Mouse (Mus musculus) G1E (cell line): Measurements from ENCODE around the gene Olfr1245. TPM values are rescaled to one million over a fixed set of nuclear protein-coding genes. Genes with fewer than 3 reads are reported as not detected.

Experiments
- ATAC-seq: 2 replicates; pipeline ENCODE4 v1.8.0; 2016; ENCODE audit warnings: mild to moderate bottlenecking; ENCODE audit not compliant: insufficient number of reproducible peaks, poor library complexity, low FRiP score, severe bottlenecking; ENCODE audit errors: extremely low read depth
- DNase-seq: peaks from one replicate; pipeline ENCODE4 v3.0.0; 2012; ENCODE audit warnings: low spot score
- H3K27me3 ChIP-seq: 2 replicates; pipeline ENCODE4 v1.6.1; 2012; ENCODE audit warnings: mild to moderate bottlenecking, low read length, inconsistent platforms; ENCODE audit not compliant: insufficient read depth
- H3K36me3 ChIP-seq: replicated peaks from 2 replicates; pipeline ENCODE3; 2012; ENCODE audit warnings: mild to moderate bottlenecking, inconsistent platforms
- H3K4me1 ChIP-seq: 2 replicates; pipeline ENCODE4 v1.6.1; 2012; ENCODE audit warnings: low read depth, low read length, inconsistent platforms, mixed read lengths; ENCODE audit not compliant: insufficient read depth
- H3K4me3 ChIP-seq: 2 replicates; pipeline ENCODE4 v1.5.1; 2012; ENCODE audit warnings: low read depth, mild to moderate bottlenecking, inconsistent platforms, low read length, moderate library complexity, mixed read lengths
- H3K9me3 ChIP-seq: replicated peaks from 2 replicates; pipeline ENCODE4 v1.6.1; 2012; ENCODE audit warnings: inconsistent platforms
- CTCF ChIP-seq: IDR thresholded peaks from 2 replicates; pipeline ENCODE4 v1.5.1; 2012; ENCODE audit warnings: low read depth, low read length, inconsistent platforms, mixed read lengths
- GATA1 ChIP-seq: IDR thresholded peaks from 2 replicates; pipeline ENCODE4 v1.6.1; 2012; ENCODE audit warnings: borderline replicate concordance, low read length, inconsistent platforms, mixed read lengths
- GATA2 ChIP-seq: IDR thresholded peaks from 2 replicates; pipeline ENCODE4 v1.6.1; 2012; ENCODE audit warnings: low read depth, low read length, inconsistent platforms, borderline replicate concordance
- POLR2AphosphoS5 ChIP-seq: IDR thresholded peaks from 2 replicates; pipeline ENCODE4 v1.6.1; 2012; ENCODE audit warnings: low read depth, low read length, inconsistent platforms; ENCODE audit not compliant: insufficient replicate concordance
- TAL1 ChIP-seq: conservative IDR thresholded peaks from 2 replicates; pipeline ENCODE4 v1.6.1; 2012; ENCODE audit warnings: low read depth, low read length, inconsistent platforms, mixed read lengths
- polyA plus RNA-seq: library from polyadenylated mRNA; stranded (reverse); fragments of >175 nt; gene quantifications from 2 replicates; pipeline ENCODE4 v1.2.3, GENCODE M21; 2012
- total RNA-seq, 2 experiments: library from RNA; stranded (forward) in 1 of 2; stranded (reverse) in 1 of 2; fragments of 200-1000 nt in 1 of 2; fragments of >200 nt in 1 of 2; fragmentation: Nextera tagmentation in 1 of 2; gene quantifications; 2 replicates each; pipeline ENCODE4 v1.2.3; 2014 to 2017

Gene Olfr1245
- total and polyA plus RNA-seq, 3 experiments: not detected

GRCm38 (mm10) chr2:89531387-89531786 is 46.9 kb downstream of the Olfr1245 start, which contains the start of gene Olfr1243:
Gene Olfr1243, minus strand, starts transcription at chr2:89531487.
- Histone ChIP-seq H3K9me3 (0 out of 2 replicates have a peak, but pooled peaks cover 5% of the 10 kb centered on the region), H3K27me3 (no peaks in the 10 kb centered on the region), H3K4me1 (no peaks in the 10 kb centered on the region), H3K36me3 (no peaks in the 10 kb centered on the region), H3K4me3 (no peak within 1 kb of the TSS)
- no peak for ATAC-seq
- DNase-seq: no peak
- TF ChIP-seq TAL1 (no peak), GATA1 (no peak), GATA2 (no peak), CTCF (no peak), POLR2AphosphoS5 (no peak)

Other genes with a start within 250 kb of the Olfr1245 start
- gene Olfr1232, start 248.8 kb downstream of the Olfr1245 start, total RNA-seq (2014; fragmentation: Nextera tagmentation): not detected in 2 replicates
- gene Olfr1232, start 248.8 kb downstream of the Olfr1245 start, total RNA-seq (2017): not detected in 2 replicates
- not detected in 2 replicates for gene Olfr1232, start 248.8 kb downstream of the Olfr1245 start, polyA plus RNA-seq
- gene Olfr1233, start 236.0 kb downstream of the Olfr1245 start, total RNA-seq (2014; fragmentation: Nextera tagmentation): not detected in 2 replicates
- gene Olfr1233, start 236.0 kb downstream of the Olfr1245 start, total RNA-seq (2017): under 0.01 and 0.16 TPM in 2 replicates
- not detected in 2 replicates for gene Olfr1233, start 236.0 kb downstream of the Olfr1245 start, polyA plus RNA-seq
- not detected in 2 replicates for gene Olfr1234, start 213.6 kb downstream of the Olfr1245 start, total RNA-seq (2014; fragmentation: Nextera tagmentation)
- 0.06 and 0.22 TPM in 2 replicates for gene Olfr1234, start 213.6 kb downstream of the Olfr1245 start, total RNA-seq (2017)
- not detected in 2 replicates for gene Olfr1234, start 213.6 kb downstream of the Olfr1245 start, polyA plus RNA-seq
- not detected in 2 replicates for gene Olfr1238, start 168.8 kb downstream of the Olfr1245 start, total RNA-seq (2014; fragmentation: Nextera tagmentation)
- 0.11 and 0.12 TPM in 2 replicates for gene Olfr1238, start 168.8 kb downstream of the Olfr1245 start, total RNA-seq (2017)
- not detected in 2 replicates for gene Olfr1238, start 168.8 kb downstream of the Olfr1245 start, polyA plus RNA-seq
- gene Olfr1239, start 158.0 kb downstream of the Olfr1245 start, total RNA-seq (2014; fragmentation: Nextera tagmentation): not detected in 2 replicates
- gene Olfr1239, start 158.0 kb downstream of the Olfr1245 start, total RNA-seq (2017): 0.16 and 0.23 TPM in 2 replicates
- not detected in 2 replicates for gene Olfr1239, start 158.0 kb downstream of the Olfr1245 start, polyA plus RNA-seq
- not detected in 2 replicates for gene Olfr1240, start 135.4 kb downstream of the Olfr1245 start, total RNA-seq (2014; fragmentation: Nextera tagmentation)
- 0.05 and 0.23 TPM in 2 replicates for gene Olfr1240, start 135.4 kb downstream of the Olfr1245 start, total RNA-seq (2017)
- gene Olfr1240, start 135.4 kb downstream of the Olfr1245 start, polyA plus RNA-seq: not detected in 2 replicates
- not detected in 2 replicates for gene Olfr1241, start 91.3 kb downstream of the Olfr1245 start, total RNA-seq (2014; fragmentation: Nextera tagmentation)
- gene Olfr1241, start 91.3 kb downstream of the Olfr1245 start, total RNA-seq (2017): 0.06 TPM in 1 of 2 replicates, not detected in the other
- not detected in 2 replicates for gene Olfr1241, start 91.3 kb downstream of the Olfr1245 start, polyA plus RNA-seq
- gene Olfr1242, start 80.1 kb downstream of the Olfr1245 start, total RNA-seq (2014; fragmentation: Nextera tagmentation): not detected in 2 replicates
- not detected in 2 replicates for gene Olfr1242, start 80.1 kb downstream of the Olfr1245 start, total RNA-seq (2017)
- not detected in 2 replicates for gene Olfr1242, start 80.1 kb downstream of the Olfr1245 start, polyA plus RNA-seq
- gene Olfr1243, start 47.0 kb downstream of the Olfr1245 start, total RNA-seq (2014; fragmentation: Nextera tagmentation): not detected in 2 replicates
- 0.23 and 0.38 TPM in 2 replicates for gene Olfr1243, start 47.0 kb downstream of the Olfr1245 start, total RNA-seq (2017)
- not detected in 2 replicates for gene Olfr1243, start 47.0 kb downstream of the Olfr1245 start, polyA plus RNA-seq
- gene Olfr1246, start 14.7 kb upstream of the Olfr1245 start, total RNA-seq (2014; fragmentation: Nextera tagmentation): not detected in 2 replicates
- under 0.01 and 0.05 TPM in 2 replicates for gene Olfr1246, start 14.7 kb upstream of the Olfr1245 start, total RNA-seq (2017)
- not detected in 2 replicates for gene Olfr1246, start 14.7 kb upstream of the Olfr1245 start, polyA plus RNA-seq
- gene Olfr1247, start 35.7 kb upstream of the Olfr1245 start, total RNA-seq (2014; fragmentation: Nextera tagmentation): not detected in 2 replicates
- 0.06 and 0.22 TPM in 2 replicates for gene Olfr1247, start 35.7 kb upstream of the Olfr1245 start, total RNA-seq (2017)
- gene Olfr1247, start 35.7 kb upstream of the Olfr1245 start, polyA plus RNA-seq: not detected in 2 replicates
- not detected in 2 replicates for gene Olfr1248, start 39.8 kb upstream of the Olfr1245 start, total RNA-seq (2014; fragmentation: Nextera tagmentation)
- gene Olfr1248, start 39.8 kb upstream of the Olfr1245 start, total RNA-seq (2017): 0.17 TPM in 1 of 2 replicates, not detected in the other
- gene Olfr1248, start 39.8 kb upstream of the Olfr1245 start, polyA plus RNA-seq: not detected in 2 replicates
- not detected in 2 replicates for gene Olfr1249, start 56.5 kb upstream of the Olfr1245 start, total RNA-seq (2014; fragmentation: Nextera tagmentation)
- not detected in 2 replicates for gene Olfr1249, start 56.5 kb upstream of the Olfr1245 start, total RNA-seq (2017)
- not detected in 2 replicates for gene Olfr1249, start 56.5 kb upstream of the Olfr1245 start, polyA plus RNA-seq
- not detected in 2 replicates for gene Olfr1250, start 83.0 kb upstream of the Olfr1245 start, total RNA-seq (2014; fragmentation: Nextera tagmentation)
- 0.12 and 0.27 TPM in 2 replicates for gene Olfr1250, start 83.0 kb upstream of the Olfr1245 start, total RNA-seq (2017)
- gene Olfr1250, start 83.0 kb upstream of the Olfr1245 start, polyA plus RNA-seq: not detected in 2 replicates
- gene Olfr1251, start 93.5 kb upstream of the Olfr1245 start, total RNA-seq (2014; fragmentation: Nextera tagmentation): not detected in 2 replicates
- gene Olfr1251, start 93.5 kb upstream of the Olfr1245 start, total RNA-seq (2017): not detected in 2 replicates
- gene Olfr1251, start 93.5 kb upstream of the Olfr1245 start, polyA plus RNA-seq: not detected in 2 replicates
- gene Olfr1252, start 146.6 kb upstream of the Olfr1245 start, total RNA-seq (2014; fragmentation: Nextera tagmentation): not detected in 2 replicates
- gene Olfr1252, start 146.6 kb upstream of the Olfr1245 start, total RNA-seq (2017): 0.06 and 0.11 TPM in 2 replicates
- gene Olfr1252, start 146.6 kb upstream of the Olfr1245 start, polyA plus RNA-seq: not detected in 2 replicates
- gene Olfr1253, start 178.6 kb upstream of the Olfr1245 start, total RNA-seq (2014; fragmentation: Nextera tagmentation): not detected in 2 replicates
- 0.06 and 0.16 TPM in 2 replicates for gene Olfr1253, start 178.6 kb upstream of the Olfr1245 start, total RNA-seq (2017)
- not detected in 2 replicates for gene Olfr1253, start 178.6 kb upstream of the Olfr1245 start, polyA plus RNA-seq
- gene Olfr1254, start 215.2 kb upstream of the Olfr1245 start, total RNA-seq (2014; fragmentation: Nextera tagmentation): not detected in 2 replicates
- 0.22 TPM in 1 of 2 replicates, not detected in the other for gene Olfr1254, start 215.2 kb upstream of the Olfr1245 start, total RNA-seq (2017)
- gene Olfr1254, start 215.2 kb upstream of the Olfr1245 start, polyA plus RNA-seq: not detected in 2 replicates
- not detected in 2 replicates for gene Olfr1255, start 233.6 kb upstream of the Olfr1245 start, total RNA-seq (2014; fragmentation: Nextera tagmentation)
- gene Olfr1255, start 233.6 kb upstream of the Olfr1245 start, total RNA-seq (2017): not detected in 2 replicates
- gene Olfr1255, start 233.6 kb upstream of the Olfr1245 start, polyA plus RNA-seq: not detected in 2 replicates